Mouse (Mus musculus) thymus, postnatal 36 days (tissue): ENCODE results near the gene Capn15.
A peak's percentile ranks its signal among the peaks of the same experiment; 100 is the strongest.

Experiments used
- DNase-seq, 2 experiments: peaks; one replicate each; pipeline ENCODE4 v3.0.0; 2022; ENCODE audit warnings: mixed read lengths in 2 of 2

Gene Capn15

GRCm38 (mm10) chr17:25992274-25992673 is 6.7 kb upstream of the Capn15 start:
- no peak for DNase-seq

DNA sequence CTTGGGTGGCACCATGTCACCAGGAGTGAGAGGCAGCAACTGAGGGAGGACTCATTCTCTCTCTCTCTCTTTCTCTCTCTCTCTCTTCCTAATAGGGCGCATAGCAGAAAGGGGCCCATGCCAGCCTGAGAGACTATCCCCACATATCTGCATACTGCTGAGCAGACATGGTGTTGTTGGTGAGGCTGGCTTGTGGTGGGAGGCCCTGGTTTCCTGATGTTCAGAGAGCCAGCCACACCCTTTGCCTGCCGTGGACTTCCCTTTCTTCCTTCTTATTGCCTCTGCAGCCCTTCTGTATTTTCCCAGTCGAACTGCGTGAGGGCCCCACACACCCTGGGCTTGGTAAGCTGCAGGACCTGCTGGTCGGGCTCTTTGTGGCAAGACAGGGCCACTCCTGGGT is 4.7 kb upstream of the Capn15 start:
- DNase-seq: no peak

GRCm38 (mm10) chr17:25984556-25985305 is 865 bp downstream of the Capn15 start:
- peak in 1 of 2 experiments; percentile 11 for DNase-seq

GRCm38 (mm10) chr17:25984066-25984465 is 1.5 kb downstream of the Capn15 start:
- DNase-seq: no peak

DNA sequence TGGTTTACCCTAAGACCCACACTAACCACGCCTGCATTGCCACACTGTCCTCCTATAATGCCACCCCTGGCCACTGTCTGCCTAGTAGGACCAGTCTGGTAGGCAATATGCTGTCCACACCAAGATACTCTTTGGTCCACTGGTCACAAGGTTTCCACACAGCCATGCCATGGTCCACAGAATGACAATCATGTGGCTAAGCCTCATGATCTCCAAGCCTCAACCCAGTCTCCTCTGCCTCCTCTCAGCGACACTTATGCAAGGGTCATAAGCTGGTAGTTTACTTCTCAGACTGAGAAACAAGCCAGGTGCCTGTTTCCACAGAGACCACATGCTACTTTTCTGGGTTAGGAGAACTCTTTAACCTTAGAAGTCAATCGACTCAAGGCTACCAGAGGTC is 2.7 kb downstream of the Capn15 start:
- DNase-seq: no peak

DNA sequence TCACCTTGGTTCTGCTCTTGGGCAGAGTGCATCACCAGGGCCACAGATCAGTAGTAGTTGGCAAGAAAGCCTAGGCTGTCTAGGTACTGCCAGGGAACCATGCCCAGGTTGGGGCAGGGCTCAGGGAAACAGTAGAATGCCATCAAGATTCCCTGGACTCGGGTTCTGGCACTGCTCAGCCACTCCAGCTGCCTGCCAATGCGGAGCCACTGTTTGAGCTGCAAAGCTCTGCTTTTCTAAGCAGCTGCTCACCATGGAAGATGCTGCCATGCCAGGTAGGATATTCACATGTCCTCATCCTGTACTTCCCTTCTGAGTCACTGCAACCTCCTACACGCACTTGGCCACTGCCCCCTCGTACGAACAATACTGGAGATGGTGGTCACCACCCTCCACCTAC is 4.7 kb downstream of the Capn15 start:
- DNase-seq: no peak

- no peak for DNase-seq
Measured at GRCm38 (mm10) chr17:25979829-25980738, 5.5 kb downstream of the Capn15 start.

DNA sequence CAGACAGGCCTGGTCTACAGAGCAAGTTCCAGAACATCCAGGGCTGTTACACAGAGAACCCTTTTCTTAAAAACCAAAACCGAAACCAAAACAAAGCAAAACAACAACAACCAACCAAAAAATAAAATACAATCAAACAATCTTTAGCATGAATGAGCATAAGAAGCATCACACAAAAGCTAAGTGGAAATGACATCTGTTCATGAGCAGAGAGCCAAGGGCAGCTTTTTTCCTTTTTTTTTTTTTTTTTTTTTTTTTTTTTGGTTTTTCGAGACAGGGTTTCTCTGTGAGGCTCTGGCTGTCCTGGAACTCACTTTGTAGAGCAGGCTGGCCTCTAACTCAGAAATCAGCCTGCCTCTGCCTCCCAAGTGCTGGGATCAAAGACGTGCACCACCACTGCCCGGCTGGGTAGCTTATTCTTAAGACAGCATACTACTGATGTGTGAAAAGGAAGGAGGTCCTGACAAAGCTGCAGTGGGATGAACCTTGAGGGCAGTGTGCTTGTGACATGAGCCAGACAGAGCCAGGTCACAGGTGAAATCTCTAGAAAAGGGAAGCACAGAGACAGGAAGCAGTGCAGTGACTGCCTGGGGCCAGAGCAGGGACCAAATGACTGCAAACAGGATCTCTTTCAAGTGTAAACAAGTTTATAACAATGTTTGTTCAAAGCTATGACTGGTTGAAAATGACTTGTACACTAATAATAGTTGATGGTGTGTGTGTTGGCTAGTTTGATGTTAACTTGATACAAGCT is 14.5 kb downstream of the Capn15 start:
- DNase-seq: no peak

DNA sequence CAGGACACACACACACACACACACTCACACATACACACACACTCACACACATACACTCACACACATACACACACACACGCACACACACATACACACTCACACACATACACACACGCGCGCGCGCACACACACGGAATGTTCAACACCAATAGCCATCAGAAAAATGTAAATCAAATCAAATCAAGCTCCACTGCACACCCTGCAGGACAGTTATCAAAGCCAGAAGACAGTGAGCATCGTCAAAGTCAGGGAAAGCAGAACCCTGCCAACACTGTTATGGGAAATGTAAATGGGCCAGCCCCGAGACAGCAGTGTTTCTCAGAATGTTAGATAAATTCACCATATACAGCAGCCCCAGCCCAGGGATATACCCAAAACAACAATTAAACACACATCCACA is 15.1 kb downstream of the Capn15 start:
- no peak for DNase-seq

DNA sequence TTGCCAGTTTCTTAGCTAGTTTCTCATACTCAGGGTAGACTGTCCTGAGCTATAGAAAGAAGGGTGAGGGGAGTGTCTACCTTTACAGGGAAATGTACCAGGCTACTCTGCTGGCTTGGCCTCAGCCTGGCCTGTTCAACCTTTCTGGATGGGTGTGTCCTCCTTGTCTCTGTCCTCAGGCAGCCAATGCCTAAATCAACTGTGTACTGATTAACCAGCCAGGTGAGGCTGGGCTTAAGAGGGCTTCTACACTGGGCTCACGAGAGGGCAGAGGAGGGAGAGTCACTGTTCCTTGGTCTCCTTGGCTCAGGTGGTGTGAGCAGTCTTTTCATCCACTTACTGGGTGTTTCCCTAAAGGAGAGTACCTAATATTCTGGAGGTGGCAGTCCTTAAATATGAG is 17.4 kb downstream of the Capn15 start:
- no peak for DNase-seq

GRCm38 (mm10) chr17:25967652-25968051 is 17.9 kb downstream of the Capn15 start:
- no peak for DNase-seq

- DNase-seq: no peak
Measured at GRCm38 (mm10) chr17:25964271-25964670, 21.3 kb downstream of the Capn15 start.

- DNase-seq: no peak
Measured at GRCm38 (mm10) chr17:25962413-25962905, 23.1 kb downstream of the Capn15 start.

- DNase-seq: no peak
Measured at GRCm38 (mm10) chr17:25961566-25961965, 24.0 kb downstream of the Capn15 start.

DNA sequence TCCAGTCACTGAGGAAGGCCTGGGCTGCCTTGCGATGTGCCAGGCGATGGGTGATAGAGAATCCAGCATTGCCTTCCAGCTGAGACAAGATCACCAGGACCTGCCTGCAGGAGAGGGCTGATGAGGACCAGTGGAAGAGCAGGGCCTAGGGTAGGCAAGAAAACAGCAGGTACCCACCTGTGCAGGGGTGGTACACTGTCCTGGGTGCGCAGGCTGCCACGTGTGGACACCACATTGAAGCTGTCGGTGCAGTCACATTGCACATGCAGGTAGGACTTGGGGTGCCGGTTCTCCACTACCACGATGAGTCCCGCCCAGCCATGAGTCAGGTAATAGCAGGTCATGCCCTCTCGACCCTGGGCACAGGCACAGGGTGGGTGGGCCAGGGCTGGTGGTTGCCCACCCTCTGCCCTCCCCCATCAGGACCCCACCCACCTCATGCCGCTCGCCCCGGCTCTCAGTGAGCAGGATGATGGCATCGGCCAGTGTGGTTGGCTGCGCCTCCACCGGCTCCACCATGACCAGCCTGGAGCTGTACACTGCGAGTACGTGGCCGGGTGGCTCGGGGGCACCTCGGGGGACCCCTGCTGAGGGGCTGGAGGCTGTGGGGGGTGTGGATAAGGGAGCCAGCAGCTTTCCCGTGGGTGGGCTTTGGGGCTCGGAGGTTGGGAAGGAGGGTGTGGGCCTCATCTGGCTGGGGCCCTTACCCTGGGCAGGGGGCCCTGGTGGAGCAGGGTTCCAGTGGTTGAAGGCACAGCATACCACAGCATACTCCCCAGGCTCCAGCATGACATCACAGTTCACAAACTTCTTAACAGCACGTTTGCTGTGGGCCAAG is 25.7 kb downstream of the Capn15 start:
- no peak for DNase-seq

GRCm38 (mm10) chr17:25958771-25959494 is 26.7 kb downstream of the Capn15 start:
- DNase-seq: no peak

DNA sequence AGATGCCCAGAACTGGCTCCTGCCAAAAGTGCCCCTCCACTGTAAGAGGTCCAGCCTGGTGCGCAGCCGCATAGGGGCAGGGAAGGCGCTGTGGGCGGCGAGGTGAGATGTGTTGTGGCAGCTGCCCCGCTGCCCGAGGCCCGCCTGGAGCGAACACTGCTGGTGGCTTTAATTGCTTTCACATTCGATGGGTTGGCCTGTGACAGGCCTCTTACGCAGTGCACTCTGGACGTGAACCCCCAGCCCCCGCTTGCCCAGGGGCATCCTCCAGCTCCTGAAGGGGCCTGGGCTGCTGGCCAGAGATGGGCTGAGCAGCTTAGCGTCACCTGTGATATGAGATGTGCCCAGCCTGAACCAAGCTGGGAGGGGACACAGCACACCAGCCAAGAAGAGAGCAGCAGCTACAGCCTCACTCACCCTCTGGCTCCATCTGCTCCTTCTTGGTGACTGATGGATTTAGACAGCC is 28.0 kb downstream of the Capn15 start:
- DNase-seq: no peak

- DNase-seq: no peak
Measured at GRCm38 (mm10) chr17:25956631-25957030, 29.0 kb downstream of the Capn15 start.

DNA sequence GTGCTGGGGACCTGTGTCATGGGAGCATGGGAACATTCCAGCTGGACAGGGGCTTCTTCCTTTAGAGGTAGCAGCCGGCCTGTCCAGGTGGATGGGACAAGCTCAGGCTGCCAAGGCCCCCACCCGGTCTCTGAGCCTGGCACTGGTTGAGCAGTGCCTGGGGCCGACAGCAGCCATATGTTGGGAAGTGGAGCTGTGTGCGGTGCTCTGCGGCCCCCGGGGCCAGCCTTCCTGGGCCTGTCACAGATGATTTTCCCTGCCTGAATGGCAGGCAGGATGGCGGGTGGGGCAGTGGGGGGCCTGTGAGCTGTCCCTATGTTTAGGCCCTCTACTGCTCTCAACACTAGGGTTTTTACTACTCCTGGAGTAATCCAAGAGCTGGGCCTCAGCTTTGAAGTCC is 29.4 kb downstream of the Capn15 start:
- DNase-seq: no peak

DNA sequence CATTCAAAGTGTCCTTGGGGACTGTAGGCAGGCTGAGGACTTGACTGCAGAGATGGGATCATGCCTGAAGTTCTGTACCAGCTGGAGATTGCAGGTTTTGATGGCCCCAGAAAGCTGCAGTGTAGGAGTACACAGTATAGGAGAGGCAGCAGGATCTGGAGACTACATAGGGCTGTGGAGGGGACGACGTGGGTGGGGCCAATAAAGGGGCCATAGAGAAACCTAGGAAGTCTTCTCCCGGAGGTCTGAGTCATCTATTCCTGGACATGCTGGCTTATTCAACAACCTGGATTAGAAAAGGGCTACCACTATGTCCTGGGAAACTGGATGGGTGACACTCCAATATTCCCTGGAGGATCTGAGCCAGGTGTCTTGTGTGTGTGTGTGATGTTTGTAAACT is 29.9 kb downstream of the Capn15 start:
- DNase-seq: no peak

- DNase-seq: no peak
Measured at GRCm38 (mm10) chr17:25954671-25955070, 30.9 kb downstream of the Capn15 start.
